Mouse (Mus musculus) MEL (cell line): ENCODE data around the gene Syna. TPM values are rescaled to one million over a fixed set of nuclear protein-coding genes. Genes with fewer than 3 reads are reported as not detected.

ENCODE experiments used
- DNase-seq: peaks from one replicate; pipeline ENCODE4 v3.0.0; 2011; ENCODE audit warnings: low read depth, low spot score
- H3K27ac ChIP-seq: 2 replicates; pipeline ENCODE4 v1.5.1; 2012; ENCODE audit warnings: low read depth, mild to moderate bottlenecking, control low read depth, low read length, moderate library complexity; ENCODE audit not compliant: control insufficient read depth
- H3K27me3 ChIP-seq, 2 experiments: fragments of 150-350 bp in 1 of 2; sonication (generic) in 1 of 2; 2 replicates each; pipeline ENCODE4 v1.6.1; 2012; ENCODE audit warnings: low read length in 2 of 2, mild to moderate bottlenecking in 2 of 2, improper control_type of control experiment in 1 of 2, moderate library complexity in 1 of 2; ENCODE audit not compliant: insufficient read depth in 2 of 2, control insufficient read depth in 1 of 2
- H3K36me3 ChIP-seq, 2 experiments: 2 replicates each; pipeline ENCODE4 v1.6.1; 2012 to 2014; ENCODE audit warnings: low read length in 2 of 2, improper control_type of control experiment in 1 of 2, inconsistent platforms in 1 of 2, mild to moderate bottlenecking in 1 of 2; ENCODE audit not compliant: insufficient read depth in 2 of 2, control insufficient read depth in 1 of 2
- H3K4me1 ChIP-seq, 2 experiments: fragments of 150-350 bp in 1 of 2; sonication (generic) in 1 of 2; 2 replicates each; pipeline ENCODE4 v1.6.1; 2012; ENCODE audit warnings: low read length in 2 of 2, improper control_type of control experiment in 1 of 2, mild to moderate bottlenecking in 1 of 2; ENCODE audit not compliant: insufficient read depth in 2 of 2, control insufficient read depth in 1 of 2
- H3K4me3 ChIP-seq, 2 experiments: fragments of 150-350 bp in 1 of 2; sonication (generic) in 1 of 2; 2 replicates each; pipeline ENCODE4 v1.5.1; 2012; ENCODE audit warnings: low read depth in 2 of 2, low read length in 2 of 2, mild to moderate bottlenecking in 2 of 2, moderate library complexity in 2 of 2, control low read depth in 1 of 2, improper control_type of control experiment in 1 of 2; ENCODE audit not compliant: control insufficient read depth in 1 of 2, insufficient read depth in 1 of 2
- H3K79me2 ChIP-seq: 2 replicates; pipeline ENCODE4 v1.6.1; 2012; ENCODE audit warnings: mild to moderate bottlenecking, low read length, moderate library complexity; ENCODE audit not compliant: control insufficient read depth, poor library complexity, insufficient read depth
- H3K9ac ChIP-seq: 2 replicates; pipeline ENCODE4 v1.6.1; 2012; ENCODE audit warnings: low read depth, mild to moderate bottlenecking, control low read depth, low read length, moderate library complexity; ENCODE audit not compliant: control insufficient read depth, poor library complexity, severe bottlenecking
- H3K9me3 ChIP-seq: fragments of 150-350 bp; sonication (generic); replicated peaks from 2 replicates; pipeline ENCODE4 v1.6.1; 2012; ENCODE audit warnings: mild to moderate bottlenecking, low read length, improper control_type of control experiment, moderate library complexity; ENCODE audit not compliant: insufficient read depth
- BHLHE40 ChIP-seq: IDR thresholded peaks from 2 replicates; pipeline ENCODE4 v1.6.1; 2012; ENCODE audit warnings: low read depth, mild to moderate bottlenecking, inconsistent platforms, low read length, improper control_type of control experiment, borderline replicate concordance
- CHD1 ChIP-seq: IDR thresholded peaks from 2 replicates; pipeline ENCODE4 v1.6.1; 2012; ENCODE audit warnings: low read depth, mild to moderate bottlenecking, inconsistent platforms, low read length, improper control_type of control experiment
- CHD2 ChIP-seq: IDR thresholded peaks from 2 replicates; pipeline ENCODE4 v1.6.1; 2011; ENCODE audit warnings: low read length, improper control_type of control experiment
- CTCF ChIP-seq, 3 experiments: IDR thresholded peaks in 2 of 3; conservative IDR thresholded peaks in 1 of 3; 2 replicates each; pipeline ENCODE4 v1.5.1; 2011 to 2012; ENCODE audit warnings: low read length in 3 of 3, low read depth in 2 of 3, mild to moderate bottlenecking in 2 of 3, improper control_type of control experiment in 1 of 3, inconsistent platforms in 1 of 3, mixed read lengths in 1 of 3, moderate library complexity in 1 of 3; ENCODE audit not compliant: control insufficient read depth in 1 of 3, insufficient read depth in 1 of 3, poor library complexity in 1 of 3, severe bottlenecking in 1 of 3
- E2F4 ChIP-seq: IDR thresholded peaks from 2 replicates; pipeline ENCODE4 v1.6.1; 2011; ENCODE audit warnings: low read depth, low read length, improper control_type of control experiment, borderline replicate concordance
- ELF1 ChIP-seq: IDR thresholded peaks from 2 replicates; pipeline ENCODE4 v1.6.1; 2014; ENCODE audit warnings: low read depth, mild to moderate bottlenecking, inconsistent platforms, low read length, improper control_type of control experiment, moderate library complexity
- EP300 ChIP-seq, 2 experiments: IDR thresholded peaks; 2 replicates each; pipeline ENCODE4 v1.6.1; 2011; ENCODE audit warnings: improper control_type of control experiment in 2 of 2, low read length in 2 of 2, low read depth in 1 of 2, mild to moderate bottlenecking in 1 of 2
- ETS1 ChIP-seq: IDR thresholded peaks from 2 replicates; pipeline ENCODE4 v1.6.1; 2012; ENCODE audit warnings: low read depth, mild to moderate bottlenecking, inconsistent platforms, low read length, improper control_type of control experiment, moderate library complexity
- GATA1 ChIP-seq: IDR thresholded peaks from 2 replicates; pipeline ENCODE4 v1.6.1; 2011; ENCODE audit warnings: low read depth, low read length, improper control_type of control experiment
- HCFC1 ChIP-seq: IDR thresholded peaks from 2 replicates; pipeline ENCODE4 v1.6.1; 2012; ENCODE audit warnings: low read depth, mild to moderate bottlenecking, inconsistent platforms, low read length, improper control_type of control experiment, moderate library complexity
- JUND ChIP-seq: IDR thresholded peaks from 2 replicates; pipeline ENCODE4 v1.6.1; 2011; ENCODE audit warnings: low read depth, mild to moderate bottlenecking, improper control_type of control experiment, low read length
- KAT2A ChIP-seq: conservative IDR thresholded peaks from 2 replicates; pipeline ENCODE4 v1.6.1; 2012; ENCODE audit warnings: low read depth, low read length, improper control_type of control experiment, inconsistent platforms
- MAFK ChIP-seq: IDR thresholded peaks from 2 replicates; pipeline ENCODE4 v1.6.1; 2011; ENCODE audit warnings: low read depth, mild to moderate bottlenecking, low read length, improper control_type of control experiment, borderline replicate concordance
- MAX ChIP-seq: IDR thresholded peaks from 2 replicates; pipeline ENCODE4 v1.6.1; 2011; ENCODE audit warnings: low read length, improper control_type of control experiment
- MEF2A ChIP-seq: IDR thresholded peaks from 2 replicates; pipeline ENCODE4 v1.6.1; 2014; ENCODE audit warnings: low read depth, mild to moderate bottlenecking, inconsistent platforms, low read length, improper control_type of control experiment; ENCODE audit not compliant: poor library complexity, insufficient replicate concordance, severe bottlenecking; ENCODE audit errors: extremely low read depth
- MYB ChIP-seq: IDR thresholded peaks from 2 replicates; pipeline ENCODE4 v1.6.1; 2011; ENCODE audit warnings: mild to moderate bottlenecking, low read depth, low read length, improper control_type of control experiment
- MYC ChIP-seq: IDR thresholded peaks from 2 replicates; pipeline ENCODE4 v1.6.1; 2011; ENCODE audit warnings: low read depth, mild to moderate bottlenecking, low read length, improper control_type of control experiment, moderate library complexity
- NELFE ChIP-seq: IDR thresholded peaks from 2 replicates; pipeline ENCODE4 v1.6.1; 2011; ENCODE audit warnings: low read depth, low read length, improper control_type of control experiment
- RAD21 ChIP-seq: IDR thresholded peaks from 2 replicates; pipeline ENCODE4 v1.6.1; 2011; ENCODE audit warnings: mild to moderate bottlenecking, low read depth, low read length, improper control_type of control experiment
- TAL1 ChIP-seq: IDR thresholded peaks from 2 replicates; pipeline ENCODE4 v1.6.1; 2012; ENCODE audit warnings: mild to moderate bottlenecking, inconsistent platforms, low read length, moderate library complexity, mixed read lengths
- TCF12 ChIP-seq: IDR thresholded peaks from 2 replicates; pipeline ENCODE4 v1.6.1; 2014; ENCODE audit warnings: low read depth, mild to moderate bottlenecking, inconsistent platforms, low read length, improper control_type of control experiment, moderate library complexity
- UBTF ChIP-seq: IDR thresholded peaks from 2 replicates; pipeline ENCODE4 v1.6.1; 2012; ENCODE audit warnings: low read depth, mild to moderate bottlenecking, inconsistent platforms, low read length, improper control_type of control experiment, moderate library complexity, borderline replicate concordance; ENCODE audit not compliant: insufficient read depth
- USF1 ChIP-seq: IDR thresholded peaks from 2 replicates; pipeline ENCODE4 v1.6.1; 2014; ENCODE audit warnings: low read depth, mild to moderate bottlenecking, inconsistent platforms, low read length, improper control_type of control experiment, moderate library complexity
- USF2 ChIP-seq, 2 experiments: IDR thresholded peaks; 2 replicates each; pipeline ENCODE4 v1.6.1; 2011 to 2012; ENCODE audit warnings: improper control_type of control experiment in 2 of 2, low read length in 2 of 2, borderline replicate concordance in 1 of 2, inconsistent platforms in 1 of 2, low read depth in 1 of 2, mild to moderate bottlenecking in 1 of 2; ENCODE audit not compliant: insufficient read depth in 1 of 2
- ZC3H11A ChIP-seq: IDR thresholded peaks from 2 replicates; pipeline ENCODE4 v1.6.1; 2012; ENCODE audit warnings: low read depth, mild to moderate bottlenecking, inconsistent platforms, low read length, improper control_type of control experiment
- ZKSCAN1 ChIP-seq: IDR thresholded peaks from 2 replicates; pipeline ENCODE4 v1.6.1; 2012; ENCODE audit warnings: low read depth, mild to moderate bottlenecking, inconsistent platforms, low read length, improper control_type of control experiment, moderate library complexity
- ZMIZ1 ChIP-seq: IDR thresholded peaks from 2 replicates; pipeline ENCODE4 v1.6.1; 2012; ENCODE audit warnings: low read depth, mild to moderate bottlenecking, inconsistent platforms, low read length, improper control_type of control experiment, moderate library complexity
- ZNF384 ChIP-seq: IDR thresholded peaks from 2 replicates; pipeline ENCODE4 v1.6.1; 2012; ENCODE audit warnings: low read depth, mild to moderate bottlenecking, inconsistent platforms, low read length, improper control_type of control experiment
- polyA plus RNA-seq, 2 experiments: library from polyadenylated mRNA; stranded (reverse) in 1 of 2; unstranded in 1 of 2; fragments of >175 nt in 1 of 2; fragments of >200 nt in 1 of 2; gene quantifications; 2 replicates each; pipeline versions ENCODE4 v1.2.1 to v1.2.4; 2012; ENCODE audit warnings: low replicate concordance in 2 of 2, low read depth in 1 of 2; ENCODE audit not compliant: insufficient read length in 2 of 2, insufficient read depth in 1 of 2, missing spikeins in 1 of 2
- total RNA-seq: library from RNA; depleted of rRNA; stranded (reverse); fragments of 300-350 nt; gene quantifications from 2 replicates; pipeline ENCODE4 v1.2.3, GENCODE M21; 2012

The Syna gene
- total and polyA plus RNA-seq, 3 experiments: 0.21 TPM; not detected in 2

- Histone ChIP-seq H3K4me3 (peak overlapping the region; percentile 54 to 58), H3K79me2 (no peaks in the 10 kb centered on the region), H3K36me3 (peaks cover 0 to 7% of the 10 kb centered on the region in 2 experiments; a peak in 2 of 4 replicates), H3K27ac (peak overlapping the region; percentile 50), H3K9ac (peak overlapping the region; percentile 47), H3K4me1 (peaks cover 4 to 11% of the 10 kb centered on the region in 2 experiments), H3K9me3 (no peaks in the 10 kb centered on the region), H3K27me3 (no peaks in the 10 kb centered on the region)
- DNase-seq: peak; percentile 55
- peak; percentile 57; the same call in 1 of the 2 replicates for TF ChIP-seq ZNF384
- peak; percentile 92 for TF ChIP-seq BHLHE40
- TF ChIP-seq CTCF (IDR thresholded peaks at IDR 0.05 in 2 of 3, conservative IDR thresholded peaks at IDR 0.05 in 1 of 3; ENCODE audit: control insufficient read depth in 1 of 3, insufficient read depth in 1 of 3, low read depth in 2 of 3, low read length in 3 of 3, poor library complexity in 1 of 3, severe bottlenecking in 1 of 3): no peak
Observed at GRCm38 (mm10) chr5:134572508-134573214, 12.7 kb upstream of the Syna start.

DNA sequence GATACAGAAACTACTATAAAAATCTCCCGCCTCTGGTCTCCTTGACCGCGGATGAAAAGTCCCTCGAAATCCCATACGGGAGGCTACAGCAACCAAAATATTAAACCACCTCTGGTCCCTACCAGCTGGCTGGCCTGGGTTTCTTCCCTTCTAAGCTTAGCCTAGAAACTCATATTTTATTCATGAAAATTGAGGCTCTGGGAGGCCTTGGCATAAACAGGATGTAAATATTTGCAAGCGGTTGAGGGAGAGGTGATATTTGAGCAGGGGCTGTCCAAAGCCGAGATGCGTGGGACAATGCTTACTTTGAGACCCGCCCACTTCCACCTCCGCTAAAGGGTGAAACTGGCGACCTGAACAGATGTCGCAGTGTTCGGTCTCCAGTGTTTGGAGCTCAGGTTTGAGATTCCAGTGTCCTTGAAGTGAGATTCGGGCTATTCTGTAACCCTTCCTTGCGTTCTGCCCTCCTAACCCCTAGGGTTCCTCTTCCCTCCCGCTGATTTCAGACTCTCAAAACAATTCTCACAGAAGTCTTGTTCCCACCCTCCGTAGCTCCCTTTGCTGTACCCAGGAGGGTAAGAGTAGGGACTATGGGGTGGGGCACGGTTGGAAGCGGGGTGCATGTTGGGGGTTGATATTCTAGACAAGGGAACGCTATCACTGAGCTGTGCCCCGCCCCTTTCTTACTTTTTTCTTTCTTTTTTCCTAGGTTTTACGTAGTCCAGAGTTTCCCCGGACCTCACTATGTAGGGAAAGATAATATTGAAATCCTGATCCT lies 11.9 kb upstream of the Syna start:
- Histone ChIP-seq H3K9me3 (no peaks in the 10 kb centered on the region), H3K79me2 (no peaks in the 10 kb centered on the region), H3K27me3 (no peaks in the 10 kb centered on the region), H3K4me3 (peak overlapping the region; percentile 54 to 58), H3K27ac (peak overlapping the region; percentile 50), H3K9ac (peak overlapping the region; percentile 47), H3K4me1 (peaks cover 4 to 8% of the 10 kb centered on the region in 2 experiments), H3K36me3 (peaks cover 0 to 7% of the 10 kb centered on the region in 2 experiments; a peak in 2 of 4 replicates)
- peak; percentile 85 for DNase-seq
- TF ChIP-seq USF1: no peak
- no peak for TF ChIP-seq MYB
- no peak for TF ChIP-seq CHD2
- no peak for TF ChIP-seq GATA1
- no peak for TF ChIP-seq ZKSCAN1
- no peak for TF ChIP-seq RAD21
- TF ChIP-seq ZC3H11A: no peak
- no peak for TF ChIP-seq UBTF
- no peak for TF ChIP-seq EP300 (IDR thresholded peaks at IDR 0.05; ENCODE audit: low read depth in 1 of 2, low read length in 2 of 2)
- TF ChIP-seq KAT2A: no peak
- TF ChIP-seq MAFK: no peak
- TF ChIP-seq MEF2A: no peak
- TF ChIP-seq TAL1: no peak
- TF ChIP-seq ELF1: peak; percentile 7; the same call in 1 of the 2 replicates
- TF ChIP-seq MYC: no peak
- TF ChIP-seq E2F4: peak; percentile 53; the same call in 1 of the 2 replicates
- peak; percentile 59; the same call in 1 of the 2 replicates for TF ChIP-seq MAX
- peak; percentile 70 for TF ChIP-seq HCFC1
- TF ChIP-seq TCF12: peak; percentile 20; the same call in 1 of the 2 replicates
- no peak for TF ChIP-seq JUND
- TF ChIP-seq CHD1: no peak
- TF ChIP-seq ETS1: peak; percentile 74
- TF ChIP-seq USF2 (IDR thresholded peaks at IDR 0.05; ENCODE audit: borderline replicate concordance in 1 of 2, insufficient read depth in 1 of 2, low read depth in 1 of 2, low read length in 2 of 2): no peak
- no peak; the same call in 1 of the 2 replicates for TF ChIP-seq ZMIZ1
- no peak; the same call in 1 of the 2 replicates for TF ChIP-seq NELFE
